Mouse (Mus musculus): ENCODE results near the gene Akr1c13.
"Not testable (repeated sequence)": the region's sequence is repeated elsewhere in the genome, so short reads cannot be mapped to it uniquely, and the experiment has no call there.

The Akr1c13 gene

GRCm38 (mm10) chr13:4190904-4191303 is at the start of gene Akr1c13:
Gene Akr1c13 (plus strand): TSS chr13:4191150.
- DNase-seq, result peak; percentile 57

GRCm38 (mm10) chr13:4144261-4144660 is 46.7 kb upstream of the Akr1c13 start:
- DNase-seq, result no peak

DNA sequence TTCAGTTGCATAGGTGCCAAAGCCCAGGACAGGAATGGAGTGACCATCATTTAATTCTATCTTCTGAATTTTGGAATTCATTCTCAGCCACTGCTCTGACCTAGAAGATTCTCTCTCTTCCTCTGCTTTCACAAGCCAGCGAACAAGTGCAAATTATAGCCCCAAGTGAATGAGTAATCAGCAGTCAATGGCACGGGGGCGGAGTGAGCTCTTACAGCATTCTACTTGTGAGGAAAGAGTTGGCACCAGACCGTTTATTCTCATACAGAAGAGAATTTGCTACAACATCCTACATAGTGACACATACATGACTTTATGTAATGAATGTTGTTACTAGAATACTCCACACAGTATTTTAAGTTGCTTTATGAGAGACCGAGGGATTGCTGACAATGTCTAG is 40.4 kb upstream of the Akr1c13 start, which contains the start of gene Akr1c18:
Akr1c18 (minus strand) TSS at position 137 of the 400 bp plus-strand sequence.
- no peak for DNase-seq

DNA sequence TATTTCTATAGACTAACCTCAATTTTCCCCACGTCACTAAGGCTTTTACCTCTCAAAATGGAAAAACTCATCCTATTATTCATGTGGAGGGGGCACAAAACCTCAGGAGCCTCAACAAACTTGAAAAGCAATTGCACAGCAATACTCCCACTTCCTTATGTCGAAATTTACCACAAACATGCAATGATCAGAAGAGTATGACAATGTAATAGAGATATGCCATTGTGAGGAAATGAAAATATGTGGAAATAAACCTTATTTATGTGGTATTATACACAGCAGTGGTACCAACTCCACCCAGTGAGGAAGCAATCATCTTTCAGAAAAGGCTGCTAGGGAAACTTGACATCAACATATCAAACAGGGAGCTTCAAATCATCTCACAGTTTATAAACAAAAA is 38.0 kb upstream of the Akr1c13 start:
- DNase-seq, result no peak

GRCm38 (mm10) chr13:4153593-4153992 is 37.4 kb upstream of the Akr1c13 start:
- no peak for DNase-seq

DNA sequence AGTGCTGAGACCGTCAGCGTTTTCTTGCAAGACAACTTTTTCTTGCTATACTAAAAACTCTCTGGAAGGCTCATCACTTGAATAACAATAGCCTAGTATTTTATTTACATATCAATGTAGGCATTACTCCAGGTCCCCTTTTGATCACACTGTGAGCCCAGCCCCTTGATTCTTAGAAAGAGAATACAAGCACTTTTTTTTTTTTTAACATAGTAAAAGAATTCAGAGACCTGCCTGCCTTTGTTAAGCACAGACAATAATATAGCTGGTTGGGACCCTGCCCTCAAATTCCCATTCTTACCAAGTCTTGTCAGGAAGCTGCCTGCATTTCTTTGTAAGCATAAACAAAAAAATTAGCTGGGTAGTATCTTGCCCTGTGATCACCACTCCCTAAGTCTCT is 35.7 kb upstream of the Akr1c13 start:
- DNase-seq, result no peak

DNA sequence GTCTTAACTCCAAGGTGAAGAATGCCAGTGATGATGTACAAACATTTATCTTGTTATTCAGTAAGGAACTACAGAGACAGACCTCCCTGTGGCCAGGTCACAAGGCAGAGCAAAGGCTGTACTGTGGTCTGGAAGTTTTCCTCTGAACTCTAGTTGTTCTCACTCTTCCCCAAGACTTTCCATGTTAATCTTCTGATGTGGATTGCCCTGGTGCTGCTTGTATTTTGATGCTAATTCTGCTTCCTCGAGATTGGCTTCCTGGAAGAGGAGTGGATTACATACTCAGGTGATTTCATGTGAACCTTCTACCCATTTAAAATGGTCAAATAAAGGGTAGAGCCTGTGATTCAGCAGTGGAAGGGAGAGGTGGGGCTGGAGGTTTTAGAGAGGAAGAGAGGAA is 22.9 kb upstream of the Akr1c13 start:
- DNase-seq, result no peak

DNA sequence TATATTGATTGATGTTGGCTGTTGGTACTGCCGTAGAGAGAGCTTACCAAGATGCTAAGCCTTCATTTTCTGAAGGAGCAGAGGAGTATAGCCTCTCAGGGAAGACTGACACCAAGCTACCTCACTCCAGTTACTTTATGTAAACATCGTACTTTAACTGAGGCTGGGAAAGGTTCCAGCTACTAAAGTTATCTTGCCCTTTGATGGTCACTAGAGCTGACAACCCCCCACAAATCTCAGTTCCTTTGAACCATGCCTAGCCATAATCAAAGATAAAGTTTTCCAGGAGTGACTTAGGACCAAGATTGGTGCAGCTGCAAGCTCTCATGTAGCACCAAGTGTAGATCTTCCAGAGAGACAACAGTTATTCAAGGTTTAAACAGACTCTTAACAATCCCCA is 18.0 kb upstream of the Akr1c13 start:
- no peak for DNase-seq

DNA sequence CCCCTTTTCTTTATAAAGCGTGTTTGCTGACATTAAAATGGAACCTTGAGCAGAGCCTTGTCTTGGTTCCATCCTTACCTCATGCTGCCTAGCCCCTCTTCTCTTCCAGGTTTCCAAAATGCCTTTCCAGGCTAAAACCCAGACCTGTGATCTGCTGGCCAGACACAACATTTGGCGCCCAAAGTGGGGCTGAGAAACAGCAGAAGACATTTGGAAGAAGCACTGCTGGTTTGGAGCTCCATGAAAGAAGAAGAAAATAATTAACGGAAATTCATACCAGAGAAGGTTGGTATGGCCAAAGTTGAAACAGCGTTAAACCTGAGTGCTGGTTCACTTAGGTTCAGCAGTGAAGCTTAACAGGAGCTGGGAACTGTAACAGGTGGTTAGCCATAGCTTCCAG is 9.6 kb upstream of the Akr1c13 start:
- not testable (repeated sequence) for DNase-seq

- DNase-seq, result no peak
These were observed 7.8 kb upstream of the Akr1c13 start for GRCm38 (mm10) chr13:4183116-4183515.

DNA sequence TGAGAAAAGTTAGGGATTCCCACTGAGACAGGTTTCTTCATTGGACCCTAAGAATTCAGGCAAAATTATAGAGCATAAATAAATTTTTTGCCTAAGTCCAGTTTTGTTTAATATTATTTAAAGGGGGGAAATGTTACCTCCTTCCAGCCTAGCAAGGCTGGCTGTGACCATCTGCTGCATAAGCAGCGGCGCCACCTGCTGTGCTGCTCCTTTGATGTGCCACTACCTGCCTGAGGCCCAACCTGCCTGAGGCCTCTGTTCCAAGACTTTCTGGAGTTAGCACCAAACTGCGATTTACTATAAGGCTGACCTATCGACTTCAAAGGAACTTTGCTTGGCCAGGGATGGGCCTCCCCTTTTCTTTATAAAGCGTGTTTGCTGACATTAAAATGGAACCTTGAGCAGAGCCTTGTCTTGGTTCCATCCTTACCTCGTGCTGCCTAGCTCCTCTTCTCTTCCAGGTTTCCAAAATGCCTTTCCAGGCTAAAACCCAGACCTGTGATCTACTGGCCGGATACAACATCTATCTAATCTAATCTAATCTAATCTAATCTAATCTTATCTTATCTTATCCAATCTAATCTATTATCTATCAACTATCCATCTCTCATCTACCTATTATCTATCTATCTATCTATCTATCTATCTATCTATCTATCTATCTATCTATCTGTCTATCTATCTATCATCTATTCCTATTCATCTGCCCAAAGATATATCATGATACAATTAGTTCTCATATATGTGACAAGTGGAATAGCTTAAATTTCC is 4.1 kb upstream of the Akr1c13 start:
- DNase-seq, result not testable (repeated sequence)

DNA sequence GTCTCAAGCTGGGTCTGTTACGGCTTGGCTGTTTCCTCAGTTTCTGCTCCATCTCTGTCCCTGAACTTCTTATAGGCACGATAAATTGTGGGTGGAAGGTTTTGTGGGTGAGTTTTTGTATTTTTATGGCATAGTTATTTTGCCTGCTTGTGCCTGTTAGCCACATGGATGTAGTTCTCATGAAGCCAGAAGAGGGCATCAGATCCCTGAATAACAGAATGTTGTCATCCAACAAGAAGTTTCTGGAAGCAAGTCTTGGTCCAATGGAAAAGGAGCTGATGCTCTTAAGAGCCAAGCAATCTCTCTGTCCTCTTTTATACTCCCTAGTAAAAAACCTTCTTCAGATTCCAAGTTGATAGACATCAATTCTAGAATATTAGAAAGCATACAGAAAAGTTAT is 2.8 kb upstream of the Akr1c13 start:
- DNase-seq, result peak; percentile 24

DNA sequence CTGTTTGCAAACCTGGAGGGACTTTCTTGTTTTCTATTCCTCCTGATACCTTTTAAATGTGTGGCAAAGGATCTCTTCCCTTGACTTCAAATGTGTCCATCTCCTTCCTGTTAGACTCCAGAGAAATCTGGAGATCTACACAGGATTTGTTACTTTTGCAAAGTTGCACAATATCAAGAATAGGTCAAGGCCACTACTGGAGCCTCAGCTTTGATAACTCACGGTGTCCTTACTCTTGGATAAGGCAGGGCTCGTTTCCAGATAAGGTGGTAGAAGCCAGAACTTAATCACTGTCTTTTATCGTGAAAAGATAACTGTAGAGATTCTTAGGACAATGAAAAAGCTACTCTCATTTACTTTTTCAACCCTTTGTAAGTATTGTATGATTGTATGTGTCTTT is 1.6 kb downstream of the Akr1c13 start:
- DNase-seq, result no peak

DNA sequence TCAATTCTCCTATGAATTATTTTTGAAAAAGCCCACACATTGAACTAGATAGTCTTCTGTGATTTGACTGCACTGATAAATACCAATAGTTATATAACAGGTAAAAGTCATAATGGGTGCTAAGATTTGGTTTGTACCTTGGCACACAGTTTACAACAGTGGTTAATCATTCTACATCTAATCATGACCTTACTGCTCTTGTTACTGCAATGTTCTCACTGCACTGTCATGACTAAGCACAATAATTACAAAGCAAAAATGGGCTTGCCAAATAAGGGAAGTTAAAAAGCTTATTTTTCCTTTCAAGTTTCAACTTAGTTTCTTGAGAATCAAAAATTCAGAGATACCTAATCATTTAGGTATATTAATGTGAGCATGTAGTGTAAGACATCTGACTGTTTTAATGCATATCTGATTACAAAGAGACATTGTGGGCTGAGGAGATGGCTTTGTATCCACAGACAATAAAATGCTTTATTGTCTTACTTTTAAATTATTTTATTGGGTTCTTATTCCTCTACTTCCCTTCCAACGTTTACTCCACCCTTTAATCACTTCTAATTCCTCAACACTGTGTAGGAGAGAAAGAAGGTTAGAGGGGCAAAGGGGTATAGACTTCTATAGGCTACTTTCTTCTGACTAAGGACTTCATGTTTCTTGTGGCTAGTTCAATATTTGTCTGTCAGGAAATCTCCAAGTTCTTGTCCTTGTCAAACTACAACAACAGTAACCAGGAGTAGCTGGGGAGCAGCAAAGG is 15.4 kb downstream of the Akr1c13 start:
- no peak for DNase-seq

- DNase-seq, result no peak
These were observed 20.8 kb downstream of the Akr1c13 start for GRCm38 (mm10) chr13:4211560-4212299.

DNA sequence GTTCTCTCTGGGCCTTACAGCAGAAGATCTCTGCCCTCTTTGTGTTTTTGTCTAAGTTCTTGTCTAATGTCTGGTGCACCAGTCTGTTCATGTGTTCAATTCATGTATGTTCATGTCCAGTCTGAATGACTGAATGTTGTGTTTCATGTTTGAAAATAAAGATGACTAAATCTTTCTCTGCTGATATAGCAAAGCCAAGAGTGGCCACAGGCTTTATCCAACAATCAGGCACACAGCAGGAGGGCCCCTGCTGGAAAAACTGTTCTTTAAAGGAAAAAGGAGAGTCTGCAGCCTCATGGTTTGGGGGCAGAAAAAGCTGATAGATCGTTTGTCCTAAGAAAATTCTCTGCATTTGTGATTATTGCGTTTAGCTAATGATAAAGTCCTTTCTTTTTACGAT is 21.4 kb downstream of the Akr1c13 start:
- DNase-seq, result no peak

GRCm38 (mm10) chr13:4215496-4215895 is 24.5 kb downstream of the Akr1c13 start:
- not testable (repeated sequence) for DNase-seq

GRCm38 (mm10) chr13:4228441-4228840 is 37.5 kb downstream of the Akr1c13 start, which contains the start of gene Akr1c19:
Gene Akr1c19 (plus strand): TSS chr13:4228700.
- DNase-seq, result peak; percentile 7

DNA sequence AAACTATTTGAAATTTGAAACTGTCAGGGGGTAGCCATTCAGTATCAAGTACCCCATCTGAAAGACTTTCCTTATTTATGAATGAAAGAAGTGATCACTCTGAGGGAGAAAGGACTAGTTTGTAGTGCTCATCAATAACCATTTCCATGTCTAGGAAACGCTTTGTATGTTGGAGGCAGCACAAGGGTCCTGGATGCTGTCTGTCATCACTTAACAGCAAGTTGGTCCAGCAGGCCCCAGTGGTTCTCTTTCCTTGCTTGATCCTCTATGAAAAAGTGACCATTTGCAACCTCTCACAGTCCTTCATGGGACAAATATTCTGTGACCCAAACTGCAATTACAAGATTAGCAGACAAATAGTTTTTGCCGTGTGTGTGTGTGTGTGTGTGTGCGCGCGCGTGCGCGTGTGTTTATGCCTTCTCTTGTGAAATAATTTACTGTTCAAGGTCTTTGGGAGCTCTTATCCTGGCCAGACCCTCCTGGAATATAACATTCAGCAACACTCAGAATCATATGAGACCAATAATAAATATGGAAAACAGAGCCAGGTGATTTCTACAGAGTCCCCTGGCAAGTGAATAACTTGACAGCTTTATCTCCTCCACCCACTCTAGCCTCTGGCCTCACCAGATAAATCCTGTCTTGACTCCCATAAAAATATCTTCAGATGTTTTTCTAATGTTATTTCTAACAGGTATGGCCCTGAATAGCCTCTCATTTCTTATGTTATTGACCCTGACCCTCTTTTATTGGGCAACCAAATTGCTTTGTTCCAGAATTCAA is 40.1 kb downstream of the Akr1c13 start:
- DNase-seq, result no peak

- DNase-seq, result no peak
These were observed 42.2 kb downstream of the Akr1c13 start for GRCm38 (mm10) chr13:4233135-4233534.

GRCm38 (mm10) chr13:4233536-4234172 is 42.7 kb downstream of the Akr1c13 start:
- no peak for DNase-seq
